Mouse (Mus musculus) regulatory T cell (primary cell): ENCODE measurements around the gene Olfr324.

Experiments
- in situ Hi-C: fragments of 300-600 bp; cut with MboI, MseI; formaldehyde crosslinking; loops from one replicate; pipeline ENCODE4 v1.15.1; 2025; ENCODE audit warnings: high pct_unique_total_duplicates

The Olfr324 gene

DNA sequence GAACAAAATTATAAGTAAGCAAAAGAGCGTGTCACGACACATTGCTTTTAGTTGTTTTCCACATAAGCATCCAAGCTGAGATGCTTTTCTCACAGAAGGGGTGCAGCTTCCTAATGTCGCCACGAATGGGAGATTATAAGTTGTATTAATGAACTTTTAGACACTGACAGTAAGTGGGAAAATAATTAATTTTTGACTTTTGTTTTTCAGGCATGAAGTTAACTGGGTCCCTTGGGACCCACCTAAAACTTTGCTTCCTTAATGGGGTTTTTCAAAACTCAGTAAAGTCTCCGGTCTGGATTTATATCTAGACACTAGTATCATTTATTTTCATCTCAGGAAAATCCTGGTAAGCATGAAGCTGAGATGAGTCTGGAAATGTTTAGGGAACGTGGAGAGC is at the start of gene Olfr324:
Gene Olfr324 (plus strand): TSS at position 301 of the 400 bp plus-strand sequence.
- in situ Hi-C loops, result no loop called here

DNA sequence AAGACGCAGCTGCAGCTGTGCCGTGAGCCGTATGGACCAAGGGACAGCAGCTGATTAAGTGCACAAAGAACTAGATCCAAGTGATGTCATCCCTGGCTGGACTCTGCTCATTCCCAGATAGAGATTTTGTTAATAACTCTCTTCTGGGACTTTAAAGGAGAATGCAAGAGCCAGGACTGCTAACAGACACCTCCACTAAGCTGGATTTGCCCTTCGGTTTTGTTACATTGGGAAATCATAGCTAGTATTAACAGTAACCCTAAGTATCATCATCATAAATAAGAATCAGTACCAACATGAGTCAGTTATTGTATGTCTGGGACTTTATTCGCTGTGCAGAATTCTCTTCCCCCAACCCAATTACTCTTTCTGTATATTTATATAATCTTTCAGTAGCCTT is 48.6 kb upstream of the Olfr324 start, which contains the start of gene Olfr329-ps:
Gene Olfr329-ps (minus strand): TSS at position 101 of the 400 bp plus-strand sequence.
- in situ Hi-C loops, result no loop called here

DNA sequence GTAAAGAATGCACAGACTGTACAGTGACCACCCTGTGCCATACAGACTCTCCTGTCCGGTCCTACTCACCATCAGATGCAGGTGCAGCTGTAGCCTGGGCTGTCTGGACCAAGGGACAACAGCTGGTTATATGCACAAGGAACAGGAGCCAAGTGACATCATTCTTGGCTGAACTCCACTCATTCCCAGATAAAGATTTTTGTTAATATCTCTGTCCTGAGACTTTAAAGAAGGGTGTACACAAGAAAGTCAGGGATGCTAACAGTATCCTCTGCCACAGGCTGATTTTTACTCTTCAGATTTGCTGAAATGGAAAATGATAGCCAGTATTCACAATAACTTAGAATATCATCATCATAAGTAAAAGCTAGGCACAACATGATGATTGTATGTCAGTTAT is 39.4 kb upstream of the Olfr324 start, which contains the start of gene Olfr328:
Gene Olfr328 (minus strand): TSS at position 101 of the 400 bp plus-strand sequence.
- in situ Hi-C loops, result no loop called here

DNA sequence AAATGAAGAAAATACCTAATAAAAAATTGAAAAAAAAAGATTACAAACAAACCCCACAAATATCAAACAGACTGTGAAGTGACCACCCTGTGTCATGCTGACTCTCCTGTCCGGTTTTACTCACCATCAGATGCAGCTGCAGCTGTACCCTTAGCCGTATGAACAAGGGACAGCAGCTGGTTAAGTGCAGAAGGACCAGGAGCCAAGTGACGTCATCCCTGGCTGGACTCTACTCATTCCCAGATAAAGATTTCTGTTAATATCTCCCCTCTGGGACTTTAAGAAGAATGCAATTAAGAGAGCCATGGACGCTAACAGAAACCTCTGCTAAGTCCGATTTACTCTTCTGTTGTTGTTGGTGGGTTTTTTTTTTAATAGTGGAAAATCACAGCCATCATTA is 24.5 kb upstream of the Olfr324 start, which contains the start of gene Olfr224:
Gene Olfr224 (minus strand): TSS at position 149 of the 400 bp plus-strand sequence.
- in situ Hi-C loops, result no loop called here

DNA sequence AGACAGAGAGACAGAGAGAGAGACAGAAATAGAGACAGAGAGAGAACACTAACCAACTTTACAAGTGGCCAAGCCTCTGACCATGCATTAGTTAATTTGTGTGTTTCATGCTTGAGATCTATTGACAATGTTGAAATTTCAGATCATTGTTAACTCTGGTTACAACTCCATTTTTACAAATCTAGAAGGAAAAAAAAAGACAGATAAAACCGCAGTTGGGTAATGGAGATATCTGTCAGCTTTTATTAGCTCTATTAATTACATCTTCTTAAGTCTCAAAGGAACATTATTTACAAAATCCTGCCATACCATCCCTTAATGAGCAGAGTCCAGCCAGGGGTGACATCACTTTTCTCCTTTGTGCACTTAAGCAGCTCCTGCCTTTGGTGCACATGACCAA is 17.5 kb upstream of the Olfr324 start, which contains the start of gene Olfr325:
Gene Olfr325 (plus strand): TSS at position 301 of the 400 bp plus-strand sequence.
- in situ Hi-C loops, result no loop called here

DNA sequence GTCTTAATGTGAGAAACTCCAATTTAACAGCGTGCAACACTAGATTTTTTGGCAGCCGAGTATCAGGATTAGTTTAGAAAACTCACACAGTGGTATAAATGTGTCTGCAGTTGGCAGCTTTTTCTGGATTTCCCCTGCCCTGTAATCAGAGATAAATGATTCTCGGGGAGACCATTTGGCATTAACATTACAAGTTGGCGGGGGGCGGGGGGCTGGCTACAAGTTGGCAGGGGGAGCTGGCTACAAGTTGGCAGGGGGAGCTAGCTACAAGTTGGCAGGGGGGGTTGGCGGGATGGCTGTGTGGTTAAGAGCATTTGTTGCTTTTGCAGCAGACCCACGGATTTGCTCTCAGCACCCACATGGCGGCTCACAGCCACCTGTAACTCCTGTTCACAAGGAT is 16.3 kb upstream of the Olfr324 start:
- in situ Hi-C loops, result no loop called here

DNA sequence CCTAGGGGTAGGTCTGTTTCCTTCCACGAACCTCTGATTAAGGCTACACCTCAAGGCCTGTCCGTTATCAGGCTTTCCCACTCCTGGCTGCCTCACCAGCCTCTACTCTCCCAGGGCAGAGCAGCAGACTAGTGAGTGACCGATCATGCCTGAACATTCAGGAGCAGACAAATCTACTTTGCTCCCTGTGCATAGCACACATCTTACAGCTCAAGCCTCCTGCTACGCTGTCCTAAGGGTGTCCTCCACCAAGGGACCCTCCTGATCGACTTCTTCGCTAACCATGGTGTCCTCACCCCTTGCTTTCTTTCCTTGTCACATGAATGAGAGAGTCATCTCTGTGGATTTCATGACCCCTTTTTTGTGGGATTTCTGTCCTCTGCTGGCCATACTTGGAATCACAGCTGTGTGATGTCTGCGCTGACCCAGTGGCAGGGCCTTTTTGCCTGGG is 7.0 kb upstream of the Olfr324 start:
- in situ Hi-C loops, result no loop called here

DNA sequence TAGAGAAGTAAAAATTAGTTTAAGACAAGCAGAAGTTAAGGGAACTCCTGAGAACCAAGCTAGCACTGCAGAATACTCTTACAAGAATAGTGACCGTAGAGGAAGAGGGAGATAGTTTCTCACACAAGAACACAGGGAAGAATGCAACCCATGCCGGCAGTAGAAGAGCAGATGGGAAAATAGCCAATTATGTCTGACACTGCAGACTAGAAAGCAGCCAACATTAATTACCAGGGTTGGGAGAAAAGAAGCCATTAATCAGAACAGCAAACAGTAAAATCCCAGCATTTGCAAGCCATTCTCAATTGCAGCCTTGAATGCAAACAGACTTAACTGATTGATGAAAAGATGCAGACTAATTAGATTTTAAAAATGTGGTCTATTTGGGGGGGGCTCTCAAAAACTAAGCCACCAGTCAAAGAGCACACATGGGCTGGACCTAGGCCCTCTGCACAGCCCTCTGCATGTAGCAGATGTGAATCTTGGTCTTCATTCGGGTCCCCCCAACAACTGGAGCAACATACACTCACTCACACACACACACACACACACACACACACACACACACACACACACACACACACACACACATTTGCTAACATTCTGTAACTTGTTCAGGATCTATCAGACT is 6.2 kb upstream of the Olfr324 start:
- in situ Hi-C loops, result no loop called here

DNA sequence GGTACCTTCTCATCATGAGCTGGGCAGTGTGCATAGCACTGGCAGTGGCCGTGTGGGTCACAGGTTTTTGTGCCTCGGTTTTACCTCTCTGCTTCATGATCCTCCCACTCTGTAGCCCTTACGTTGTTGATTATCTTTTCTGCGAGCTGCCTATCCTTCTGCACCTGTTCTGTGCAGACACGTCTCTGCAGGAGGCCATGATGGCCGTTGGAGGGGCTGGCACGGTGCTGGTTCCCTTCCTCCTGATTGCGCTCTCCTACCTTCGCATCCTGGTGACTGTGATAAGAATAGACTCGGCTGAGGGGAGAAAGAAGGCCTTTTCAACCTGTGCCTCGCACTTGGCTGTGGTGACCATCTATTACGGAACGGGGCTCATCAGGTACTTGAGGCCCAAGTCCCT is 2.9 kb downstream of the Olfr324 start:
- in situ Hi-C loops, result no loop called here

DNA sequence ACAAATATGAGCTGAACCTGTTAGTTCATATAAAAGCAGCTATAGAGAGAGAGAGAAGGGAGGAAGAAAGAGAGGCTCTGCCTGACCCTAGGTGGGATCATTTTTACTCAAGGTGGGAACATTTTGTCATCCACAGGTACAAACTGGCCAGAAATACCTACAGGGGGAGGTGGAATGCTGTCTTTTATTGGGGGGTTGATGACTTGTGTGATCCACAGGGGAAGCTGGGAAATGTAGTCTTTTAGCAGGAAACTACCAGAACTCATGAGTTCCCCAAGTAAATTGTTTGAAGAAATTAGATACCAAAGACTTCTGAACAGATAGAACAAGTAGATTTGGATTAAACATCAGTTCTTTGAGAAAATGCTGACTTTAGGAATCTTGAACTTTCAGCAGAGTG is 7.1 kb downstream of the Olfr324 start:
- in situ Hi-C loops, result no loop called here

DNA sequence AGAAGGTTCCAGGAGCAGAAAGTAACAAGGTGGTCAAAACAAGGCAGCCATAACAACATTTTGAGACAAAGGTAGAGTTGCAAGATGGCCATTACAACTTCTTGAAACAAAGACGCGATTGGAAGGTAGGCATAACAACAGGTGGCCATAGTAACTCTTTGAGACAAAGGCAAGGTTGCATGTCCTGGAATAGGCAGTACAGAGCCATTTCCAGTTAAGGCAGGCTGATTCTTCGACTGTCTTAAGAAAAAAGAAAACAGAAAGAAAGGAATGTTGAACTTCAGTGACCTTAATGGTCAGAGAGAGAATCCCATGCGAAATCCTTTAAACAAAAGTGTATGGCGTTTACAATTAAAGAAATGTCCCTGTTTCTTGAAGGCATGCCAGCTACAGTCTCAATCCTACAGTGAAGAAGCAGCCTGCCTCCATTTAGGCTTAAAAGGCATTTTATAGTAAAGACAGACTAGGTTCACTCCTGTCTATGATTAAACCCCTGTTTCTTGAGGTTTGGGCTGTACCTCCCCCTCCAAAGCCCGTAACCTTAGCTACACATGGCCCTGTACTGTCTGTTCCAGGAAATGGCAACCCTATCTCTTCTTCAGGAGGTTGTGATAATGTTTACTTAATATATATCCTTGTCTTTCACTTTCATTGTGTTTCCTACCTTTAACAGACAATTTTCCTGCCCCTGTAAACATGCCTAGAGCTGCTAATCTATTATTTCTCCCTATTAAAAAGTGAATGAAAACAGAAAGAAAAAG is 8.1 kb downstream of the Olfr324 start:
- in situ Hi-C loops, result no loop called here

DNA sequence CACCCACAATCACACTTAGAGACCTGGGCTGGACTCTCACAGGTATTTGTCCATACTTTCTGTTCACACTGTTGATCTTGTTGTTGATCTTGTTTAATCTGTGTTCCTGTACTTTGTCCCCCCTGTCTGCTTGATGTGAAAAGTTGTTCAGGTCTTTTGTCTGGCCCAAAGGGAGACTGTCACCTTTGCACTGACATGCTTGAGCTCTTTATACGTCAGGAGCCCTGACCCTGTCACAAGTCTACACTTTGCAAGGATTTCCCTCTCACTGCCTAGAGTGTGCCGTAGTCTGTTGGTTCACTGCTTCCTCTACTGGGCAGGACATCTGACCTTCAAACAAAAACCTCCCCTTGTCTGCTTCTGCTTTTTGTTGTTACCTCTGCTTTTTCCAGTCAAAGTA is 9.8 kb downstream of the Olfr324 start:
- in situ Hi-C loops, result no loop called here

DNA sequence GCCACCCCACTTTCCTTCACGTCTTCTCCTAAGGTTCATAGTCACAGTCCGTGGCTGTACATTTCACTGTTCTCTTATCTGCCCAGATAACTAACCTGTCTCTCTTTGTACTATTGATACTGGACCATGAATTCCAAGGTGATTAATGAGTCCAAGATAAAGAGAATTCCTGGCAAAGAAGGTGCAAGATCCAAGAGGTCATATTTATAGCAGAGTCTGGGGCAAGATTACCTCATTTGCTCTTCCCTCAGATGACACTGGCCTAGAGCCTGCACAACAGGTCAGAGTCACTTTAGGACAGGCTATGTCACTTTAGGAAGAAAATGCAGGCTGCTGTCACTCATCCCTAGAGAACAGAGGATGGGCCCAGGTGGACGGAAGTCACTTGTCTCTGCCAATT is 10.3 kb downstream of the Olfr324 start:
- in situ Hi-C loops, result no loop called here

DNA sequence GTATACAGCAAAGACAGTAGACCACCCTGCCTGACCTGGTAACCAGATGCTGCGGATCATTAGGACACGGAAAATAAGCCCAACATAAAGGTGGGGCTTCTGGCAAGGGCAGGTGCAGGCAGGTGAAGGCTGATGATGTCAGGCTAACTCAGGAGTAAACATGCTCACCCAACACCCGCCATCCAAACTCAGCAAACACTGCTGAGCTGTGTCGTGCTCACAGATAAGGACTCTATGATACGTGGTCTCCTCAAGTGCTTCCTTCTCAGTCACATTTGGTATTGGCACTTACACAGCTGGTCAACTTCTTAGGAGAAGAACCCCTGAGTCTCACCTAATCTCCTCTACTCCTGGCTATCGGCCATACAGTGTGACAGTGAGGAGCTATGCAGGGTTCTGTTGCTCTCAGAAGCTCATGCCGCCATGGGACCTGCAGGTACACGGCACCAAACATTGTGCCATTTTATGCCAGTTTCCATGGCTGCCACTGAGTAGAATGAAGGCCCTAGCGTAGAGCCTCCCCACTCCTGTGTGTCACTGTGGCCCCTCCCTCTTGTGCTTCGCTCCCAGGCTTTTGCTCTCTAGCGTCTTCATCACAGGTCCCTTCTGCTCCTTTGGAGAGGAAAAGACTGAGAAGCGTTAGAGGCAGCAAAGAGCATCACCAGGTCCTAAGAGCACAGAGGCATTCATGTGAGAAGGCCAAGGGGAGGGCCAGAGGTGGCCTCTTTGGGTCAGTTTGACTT is 11.4 kb downstream of the Olfr324 start:
- in situ Hi-C loops, result no loop called here

DNA sequence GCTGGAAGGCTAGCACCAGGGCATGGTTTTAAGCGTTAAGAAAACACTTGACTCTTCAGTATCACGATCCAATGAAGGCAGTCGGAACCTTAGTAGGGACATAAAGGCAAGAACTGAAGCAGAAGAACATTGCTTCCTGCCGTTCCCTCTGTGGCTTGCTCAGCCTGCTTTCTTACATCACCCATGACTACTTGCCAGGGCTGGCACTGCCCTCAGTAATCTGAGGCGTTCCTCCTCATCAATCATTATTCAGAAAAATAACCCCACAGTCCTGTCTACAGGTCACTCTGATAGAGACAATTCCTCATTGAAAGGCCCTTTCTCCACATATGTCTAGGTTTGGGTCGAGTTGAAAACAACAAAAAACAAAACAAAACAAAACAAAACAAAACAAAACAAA is 12.1 kb downstream of the Olfr324 start:
- in situ Hi-C loops, result no loop called here

DNA sequence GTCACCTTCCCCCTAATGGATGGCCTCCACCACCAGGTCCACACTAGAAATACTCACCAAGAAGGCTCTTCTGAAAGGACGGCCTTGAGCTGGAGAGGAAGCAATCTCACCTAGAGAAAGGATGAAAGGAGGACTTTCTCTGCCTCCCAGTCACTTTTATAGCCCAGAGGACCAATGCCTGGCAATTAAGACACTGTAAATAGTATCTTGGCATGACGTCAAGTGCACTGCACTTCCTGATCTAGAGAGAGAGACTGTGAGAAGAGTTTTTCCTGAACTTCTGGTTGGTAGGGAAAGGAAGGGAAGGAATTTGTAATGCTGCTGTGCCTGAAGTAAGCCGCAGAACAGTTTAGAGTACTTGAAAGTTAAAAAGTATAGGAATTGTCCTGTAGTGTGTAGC is 18.4 kb downstream of the Olfr324 start:
- in situ Hi-C loops, result no loop called here

DNA sequence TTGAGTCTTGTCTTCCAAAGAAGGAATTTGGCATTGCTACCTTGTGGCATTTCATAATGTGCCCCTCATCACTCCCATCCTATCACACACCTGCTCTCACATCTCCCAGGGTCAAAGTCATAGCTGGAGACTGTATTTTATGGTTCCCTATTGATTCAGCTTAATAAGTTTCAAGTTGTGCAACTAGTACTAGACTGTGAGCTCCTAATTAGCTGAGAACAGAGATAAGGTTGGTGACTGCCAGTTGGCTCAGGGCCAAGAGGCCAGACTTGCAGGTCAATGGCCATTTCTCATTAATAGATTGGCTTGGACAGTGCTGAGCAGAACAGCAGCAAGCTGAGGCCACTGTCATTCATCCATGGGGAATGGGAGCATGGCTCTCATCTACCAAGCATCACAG is 19.6 kb downstream of the Olfr324 start:
- in situ Hi-C loops, result no loop called here

DNA sequence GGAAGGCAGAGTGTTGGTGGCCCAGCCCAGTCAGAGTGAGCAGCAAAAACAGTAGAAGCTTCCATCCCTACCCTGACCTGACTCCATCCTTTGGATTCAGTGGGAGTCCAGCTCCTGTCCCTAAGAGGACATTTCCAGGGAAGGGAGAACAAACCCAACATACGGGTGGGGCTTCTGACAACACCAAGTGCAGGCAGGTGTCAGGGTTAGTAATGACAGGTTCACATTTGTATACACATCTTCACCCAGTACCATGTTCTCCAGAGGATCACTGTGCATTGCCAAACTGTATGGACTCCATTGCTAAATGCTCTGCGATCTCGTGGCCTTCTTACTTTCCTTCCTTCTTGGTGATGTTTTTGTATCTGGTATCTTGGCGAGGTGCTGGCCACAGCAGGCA is 21.1 kb downstream of the Olfr324 start, which contains the start of gene 2210407C18Rik:
Gene 2210407C18Rik (minus strand): TSS at position 101 of the 400 bp plus-strand sequence.
- in situ Hi-C loops, result no loop called here

DNA sequence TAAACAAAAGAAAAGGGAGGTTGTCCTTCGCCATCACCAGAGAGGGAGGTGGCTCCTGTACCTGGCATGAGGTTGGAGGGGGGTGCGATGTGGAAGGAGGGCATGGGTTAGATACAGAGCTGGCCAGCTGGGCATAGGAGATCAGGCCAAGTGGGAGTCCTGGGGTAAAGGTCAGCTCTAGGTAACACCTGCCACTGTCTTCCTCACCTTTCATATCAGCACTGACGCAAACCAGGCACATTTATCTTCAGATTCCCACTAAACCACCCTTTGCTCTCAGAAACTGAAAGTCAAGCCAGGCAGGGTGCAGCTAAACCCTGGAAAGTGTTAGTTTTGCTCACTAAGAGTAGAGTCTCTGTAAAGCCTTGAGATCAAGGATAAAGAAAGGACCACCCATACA is 23.5 kb downstream of the Olfr324 start:
- in situ Hi-C loops, result no loop called here

DNA sequence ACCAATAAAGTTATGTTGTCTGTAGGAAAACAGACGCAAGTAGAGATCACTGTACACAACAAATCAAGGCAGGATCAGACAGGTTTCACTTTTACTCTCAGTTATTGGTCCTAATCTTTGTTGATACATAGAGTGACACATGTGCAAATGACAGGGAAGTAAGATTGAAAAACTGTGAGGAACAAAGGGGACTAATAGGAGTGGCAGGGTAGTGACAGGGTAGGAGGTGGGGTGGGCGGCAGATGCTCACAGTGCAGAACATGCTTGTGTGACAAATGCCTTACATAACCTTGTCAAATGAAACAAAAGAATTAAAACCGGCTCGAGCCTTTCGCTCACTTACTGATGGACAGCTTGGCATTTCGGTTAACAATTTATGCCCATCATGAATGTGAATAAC is 23.9 kb downstream of the Olfr324 start:
- in situ Hi-C loops, result no loop called here

DNA sequence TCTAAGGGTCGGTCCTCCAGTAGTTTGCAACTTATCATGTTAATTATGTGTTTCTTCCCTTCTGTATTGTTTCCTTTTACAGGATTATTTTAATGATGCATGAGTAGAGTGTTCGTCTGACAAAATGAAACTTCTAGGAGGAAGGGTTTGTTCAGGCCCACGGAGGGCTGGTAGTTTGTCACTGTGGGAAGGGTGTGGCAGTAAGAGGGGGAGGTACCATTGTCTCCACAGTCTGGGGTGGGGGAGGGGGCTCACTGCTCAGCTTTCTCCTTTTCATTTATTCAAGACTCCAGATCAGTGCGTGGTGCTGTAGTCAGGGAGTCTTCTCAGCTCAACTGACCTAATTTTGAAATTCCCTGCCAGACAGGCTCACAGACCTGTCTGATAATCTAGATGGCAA is 31.2 kb downstream of the Olfr324 start:
- in situ Hi-C loops, result no loop called here

DNA sequence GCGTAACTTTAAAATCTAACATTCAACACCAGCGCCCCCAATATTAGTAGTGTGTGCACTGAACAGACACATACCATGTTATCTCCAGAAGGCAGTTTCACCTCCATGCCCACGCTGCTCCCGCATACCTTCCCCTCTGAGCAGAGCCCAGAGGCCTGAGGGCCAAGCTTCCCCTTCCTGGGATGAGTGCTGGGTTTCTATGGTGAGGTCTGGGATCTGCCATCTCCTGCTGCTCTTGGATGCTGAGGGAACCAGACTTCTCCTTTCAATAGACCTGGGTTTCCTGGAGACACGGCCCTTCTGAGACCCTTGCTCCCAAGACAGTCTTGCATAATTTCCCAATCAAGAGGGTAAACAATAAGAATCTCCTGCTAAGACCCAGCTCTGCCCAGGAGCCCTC is 35.5 kb downstream of the Olfr324 start, which contains the start of gene Olfr323:
Gene Olfr323 (minus strand): TSS at position 101 of the 400 bp plus-strand sequence.
- in situ Hi-C loops, result no loop called here
